Mouse (Mus musculus) CH12.LX (cell line): Measurements from ENCODE around the gene Rpe.

Experiments used
- CTCF ChIP-seq, 2 experiments: IDR thresholded peaks in 1 of 2; conservative IDR thresholded peaks in 1 of 2; 2 replicates each; pipeline ENCODE4 v1.5.1; 2011 to 2012; ENCODE audit warnings: low read depth in 2 of 2, low read length in 2 of 2, improper control_type of control experiment in 1 of 2, inconsistent platforms in 1 of 2, mild to moderate bottlenecking in 1 of 2, moderate library complexity in 1 of 2
- E2F4 ChIP-seq: IDR thresholded peaks from 2 replicates; pipeline ENCODE4 v1.6.1; 2011; ENCODE audit warnings: low read depth, low read length, improper control_type of control experiment; ENCODE audit not compliant: insufficient replicate concordance
- ELF1 ChIP-seq: IDR thresholded peaks from 2 replicates; pipeline ENCODE4 v1.6.1; 2014; ENCODE audit warnings: low read depth, mild to moderate bottlenecking, inconsistent platforms, low read length, improper control_type of control experiment
- ETS1 ChIP-seq: conservative IDR thresholded peaks from 2 replicates; pipeline ENCODE4 v1.6.1; 2012; ENCODE audit warnings: low read depth, mild to moderate bottlenecking, inconsistent platforms, low read length, improper control_type of control experiment, moderate library complexity
- RCOR1 ChIP-seq: conservative IDR thresholded peaks from 2 replicates; pipeline ENCODE4 v1.6.1; 2012; ENCODE audit warnings: low read depth, mild to moderate bottlenecking, inconsistent platforms, low read length, improper control_type of control experiment
- TBP ChIP-seq: conservative IDR thresholded peaks from 2 replicates; pipeline ENCODE4 v1.6.1; 2011; ENCODE audit warnings: low read depth, low read length, improper control_type of control experiment
- USF2 ChIP-seq: conservative IDR thresholded peaks from 2 replicates; pipeline ENCODE4 v1.6.1; 2011; ENCODE audit warnings: low read depth, low read length, improper control_type of control experiment
- ZNF384 ChIP-seq: IDR thresholded peaks from 2 replicates; pipeline ENCODE4 v1.6.1; 2012; ENCODE audit warnings: low read depth, low read length, improper control_type of control experiment, inconsistent platforms

GRCm38 (mm10) chr1:66678662-66679061, 22.0 kb upstream of the Rpe start:
- TF ChIP-seq ELF1 (no peak), TBP (no peak), ZNF384 (no peak), RCOR1 (no peak), CTCF (conservative IDR thresholded peaks at IDR 0.05 in 1 of 2, IDR thresholded peaks at IDR 0.05 in 1 of 2; ENCODE audit: low read depth in 2 of 2, low read length in 2 of 2) (peak in 1 of 2 experiments; percentile 16; a peak in 1 of 4 replicates), E2F4 (no peak), ETS1 (no peak), USF2 (no peak)
